Mouse (Mus musculus) heart, adult 8-10 months (tissue): ENCODE data around the gene Sh3glb1. TPM values are rescaled to one million over a fixed set of nuclear protein-coding genes. Genes with fewer than 3 reads are reported as not detected.
"Not testable (repeated sequence)": the region's sequence is repeated elsewhere in the genome, so short reads cannot be mapped to it uniquely, and the experiment has no call there.

Experiments used
- DNase-seq: peaks from one replicate; pipeline ENCODE4 v3.0.0; 2022; ENCODE audit warnings: low spot score
- total RNA-seq, 4 experiments: library from RNA; stranded (reverse); gene quantifications; 2 replicates each; pipeline ENCODE4 v1.2.4; 2022

The Sh3glb1 gene
- 100 to 1,000 TPM; 329 to 372 (median 356) TPM for total RNA-seq

GRCm38 (mm10) chr3:144719901-144720747 is at the start of gene Sh3glb1:
Gene Sh3glb1, minus strand, starts transcription at chr3:144720335.
- DNase-seq = peak; percentile 97

- no peak for DNase-seq
Measured at GRCm38 (mm10) chr3:144765161-144765560, 45.0 kb upstream of the Sh3glb1 start.

GRCm38 (mm10) chr3:144761454-144761853 is 41.3 kb upstream of the Sh3glb1 start:
- DNase-seq = no peak

- DNase-seq = no peak
Measured at GRCm38 (mm10) chr3:144760592-144761309, 40.6 kb upstream of the Sh3glb1 start, which contains the start of gene Clca3a1. Gene Clca3a1, minus strand, starts transcription at chr3:144760977.

GRCm38 (mm10) chr3:144759719-144760118 is 39.6 kb upstream of the Sh3glb1 start:
- DNase-seq = no peak

- DNase-seq = not testable (repeated sequence)
Measured at GRCm38 (mm10) chr3:144756103-144756502, 36.0 kb upstream of the Sh3glb1 start.

- DNase-seq = no peak
Measured at GRCm38 (mm10) chr3:144753120-144753519, 33.0 kb upstream of the Sh3glb1 start.

GRCm38 (mm10) chr3:144749062-144749963 is 29.2 kb upstream of the Sh3glb1 start:
- not testable (repeated sequence) for DNase-seq

- not testable (repeated sequence) for DNase-seq
Measured at GRCm38 (mm10) chr3:144747706-144748105, 27.6 kb upstream of the Sh3glb1 start.

- DNase-seq = not testable (repeated sequence)
Measured at GRCm38 (mm10) chr3:144738396-144738795, 18.3 kb upstream of the Sh3glb1 start.

- no peak for DNase-seq
Measured at GRCm38 (mm10) chr3:144736831-144737230, 16.7 kb upstream of the Sh3glb1 start.

GRCm38 (mm10) chr3:144723455-144723854 is 3.3 kb upstream of the Sh3glb1 start:
- DNase-seq = peak; percentile 67

GRCm38 (mm10) chr3:144722566-144722965 is 2.4 kb upstream of the Sh3glb1 start:
- DNase-seq = not testable (repeated sequence)

GRCm38 (mm10) chr3:144721860-144722256 is 1.7 kb upstream of the Sh3glb1 start:
- DNase-seq = no peak

- no peak for DNase-seq
Measured at GRCm38 (mm10) chr3:144721077-144721859, 1.1 kb upstream of the Sh3glb1 start.

- DNase-seq = peak; percentile 60
Measured at GRCm38 (mm10) chr3:144719088-144719900, 841 bp downstream of the Sh3glb1 start.

GRCm38 (mm10) chr3:144718706-144719087 is 1.4 kb downstream of the Sh3glb1 start:
- DNase-seq = peak; percentile 61

GRCm38 (mm10) chr3:144717835-144718234 is 2.3 kb downstream of the Sh3glb1 start:
- no peak for DNase-seq

- DNase-seq = no peak
Measured at GRCm38 (mm10) chr3:144717121-144717520, 3.0 kb downstream of the Sh3glb1 start.

GRCm38 (mm10) chr3:144715901-144716300 is 4.2 kb downstream of the Sh3glb1 start:
- no peak for DNase-seq
